Mouse (Mus musculus): ENCODE measurements at regions not wholly inside any gene's neighbourhood (a gene's known extent, or its start where the extent isn't known, plus 50 kb on each side); places are given as distances from the start of the nearest gene placed in this dataset.

DNA sequence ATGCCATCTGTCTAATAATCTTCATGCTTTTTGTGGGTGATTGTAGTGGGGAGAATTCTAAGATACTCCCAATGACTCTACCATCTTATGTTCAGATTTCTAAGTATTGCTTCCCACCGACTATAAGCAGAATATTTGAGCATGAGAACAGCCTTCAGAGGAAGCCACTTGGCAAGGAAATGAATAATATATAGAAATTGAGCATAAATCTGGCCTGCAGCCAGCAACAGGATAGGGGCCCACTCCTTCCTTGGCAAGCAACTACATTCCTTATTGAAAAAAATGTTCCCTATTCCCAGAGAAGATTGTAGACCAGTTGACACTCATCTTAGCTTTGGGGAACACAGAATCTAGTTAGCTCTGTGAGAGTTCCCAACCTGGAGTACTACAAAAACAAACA lies 591.5 kb upstream of the A1bg start:
- DNase-seq (ENCODE audit: low spot score in 2 of 2): no peak

DNA sequence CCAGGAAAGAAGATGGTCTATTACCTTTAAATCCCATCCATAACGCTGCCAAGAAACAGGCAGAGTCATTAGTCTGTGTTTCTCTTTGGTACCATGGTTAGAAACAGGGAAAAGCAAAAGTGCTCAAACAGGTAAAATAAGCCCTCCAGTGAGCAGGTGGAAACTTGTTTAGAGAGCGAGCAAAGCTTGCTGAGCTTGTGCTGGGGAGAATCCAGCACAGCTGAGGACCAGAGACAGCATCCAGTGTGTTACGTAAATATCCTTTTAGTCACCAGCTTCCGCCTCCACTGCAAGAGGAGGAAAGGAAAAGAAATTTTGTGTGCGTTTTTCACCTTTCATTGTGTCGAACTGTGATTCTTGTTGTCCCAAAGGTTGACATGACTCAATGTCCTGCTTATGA lies 586.0 kb upstream of the A1bg start:
- DNase-seq (ENCODE audit: low spot score in 2 of 2): no peak

DNA sequence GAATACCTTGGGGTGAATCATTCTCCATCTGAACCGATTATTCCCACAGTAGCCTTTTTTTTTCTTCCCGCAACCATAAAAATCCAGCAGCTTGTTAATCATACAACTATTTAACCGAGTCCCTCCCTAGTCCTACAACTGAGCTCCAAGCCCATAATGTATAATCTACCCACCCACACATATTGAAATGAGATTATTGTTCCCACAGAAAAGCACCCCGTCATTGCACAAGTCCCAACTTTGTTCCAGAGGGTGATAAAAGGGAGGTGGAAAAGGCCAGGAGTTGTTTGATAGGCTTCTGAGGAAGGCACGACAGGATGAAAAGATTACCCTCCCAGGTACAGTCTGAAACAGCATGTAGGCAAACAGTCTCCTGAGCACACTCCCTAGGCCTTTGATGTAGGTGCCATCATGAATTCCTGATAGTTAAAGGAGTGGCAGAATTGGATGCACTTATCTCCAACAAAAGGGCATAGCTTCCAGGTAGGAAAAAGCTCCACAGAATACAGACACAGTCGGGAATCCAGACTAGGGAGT lies 583.6 kb upstream of the A1bg start:
- DNase-seq (ENCODE audit: low spot score in 2 of 2): no peak

DNA sequence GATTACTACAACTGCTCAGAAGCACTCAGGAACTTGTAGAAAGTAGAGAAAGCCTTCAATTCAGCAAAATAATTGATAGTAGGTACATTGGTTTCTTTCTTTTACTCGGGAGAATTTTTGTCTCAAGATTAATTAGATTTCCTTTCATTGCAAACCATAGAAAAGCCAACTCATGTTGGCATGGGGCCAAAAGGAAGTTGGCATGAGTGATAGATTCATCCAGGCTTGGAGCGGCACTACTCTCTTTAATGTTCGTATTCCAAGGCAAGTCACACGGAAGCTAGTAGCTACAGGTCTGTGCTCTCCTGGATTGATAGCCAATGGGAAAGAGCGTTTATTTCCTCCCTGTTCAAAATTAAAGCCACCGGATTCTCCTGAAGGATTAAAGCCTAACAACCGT lies 580.6 kb upstream of the A1bg start:
- DNase-seq (ENCODE audit: low spot score in 2 of 2): no peak

DNA sequence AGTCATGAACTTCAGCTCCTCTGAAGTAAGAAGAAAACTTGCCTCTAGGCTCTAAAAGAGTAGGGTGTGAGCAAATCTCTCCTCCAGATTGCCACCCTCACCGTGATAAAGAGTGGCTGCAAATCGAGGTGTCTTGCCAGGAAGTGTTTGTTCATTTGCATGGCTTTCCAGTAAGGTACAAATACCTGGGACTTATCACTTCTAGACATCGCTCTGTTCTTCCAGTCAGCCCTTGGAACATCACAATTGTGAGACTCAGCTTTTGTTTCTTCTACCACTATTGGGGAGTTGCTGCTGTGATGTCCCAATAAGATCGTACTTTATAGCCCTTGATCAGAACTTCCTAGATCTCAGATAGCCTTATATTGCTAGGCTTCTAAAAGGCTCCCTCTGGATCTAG lies 566.9 kb upstream of the A1bg start:
- no peak for DNase-seq (ENCODE audit: low spot score in 2 of 2)

DNA sequence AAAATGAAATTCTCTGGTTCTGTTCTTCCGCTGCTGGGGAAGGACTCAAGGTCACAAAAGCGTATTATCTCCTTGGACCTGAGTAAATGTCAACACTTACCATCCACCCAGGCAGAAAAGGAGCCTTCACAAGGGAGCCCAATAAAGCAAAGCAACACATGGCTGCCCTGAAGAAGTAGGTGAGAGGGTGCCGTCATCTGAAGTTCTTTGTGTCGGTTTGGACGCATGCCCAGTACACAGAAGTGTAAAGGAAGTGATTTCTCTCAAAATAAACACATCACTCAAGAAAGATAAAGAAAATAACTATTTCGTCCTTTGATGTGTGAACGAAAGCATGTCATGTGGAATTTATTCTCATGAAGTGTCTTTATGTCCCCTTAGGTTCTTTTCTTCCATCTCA lies 559.0 kb upstream of the A1bg start:
- no peak for DNase-seq (ENCODE audit: low spot score in 2 of 2)

DNA sequence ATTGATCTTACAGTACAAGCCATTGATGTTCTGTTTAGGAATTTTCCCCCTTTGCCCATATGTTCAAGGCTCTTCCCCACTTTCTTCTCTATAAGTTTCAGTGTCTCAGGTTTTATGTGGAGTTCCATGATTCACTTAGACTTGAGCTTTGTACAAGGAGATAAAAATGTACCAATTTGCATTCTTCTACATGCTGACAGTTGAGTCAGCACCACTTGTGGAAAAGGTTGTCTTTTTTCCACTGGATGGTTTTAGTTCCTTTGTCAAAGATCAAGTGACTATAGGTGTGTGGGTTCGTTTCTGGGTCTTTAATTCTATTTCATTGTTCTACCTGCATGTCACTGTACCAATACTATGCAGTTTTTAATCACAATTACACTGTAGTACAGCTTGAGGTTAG lies 551.1 kb upstream of the A1bg start:
- no peak for DNase-seq (ENCODE audit: low spot score in 2 of 2)

DNA sequence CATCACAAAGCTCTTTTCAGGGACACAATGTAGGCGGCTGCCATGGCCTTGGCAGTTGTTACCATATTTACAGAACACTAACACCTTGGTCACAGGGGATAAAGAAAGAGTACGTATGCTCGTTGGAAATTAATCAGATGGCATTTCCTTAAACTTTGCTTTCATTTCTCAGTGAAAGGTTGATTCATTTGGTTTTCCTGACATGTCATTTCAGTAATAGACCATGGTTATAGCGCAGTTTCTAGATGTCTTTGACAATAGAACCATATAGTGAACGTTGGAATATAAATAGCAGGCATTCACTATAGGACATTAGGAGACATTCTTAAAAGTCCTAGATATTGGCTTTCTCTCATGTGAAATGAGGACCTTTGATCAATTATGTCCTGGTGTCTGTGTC lies 532.2 kb upstream of the A1bg start:
- DNase-seq (ENCODE audit: low spot score in 2 of 2): no peak

DNA sequence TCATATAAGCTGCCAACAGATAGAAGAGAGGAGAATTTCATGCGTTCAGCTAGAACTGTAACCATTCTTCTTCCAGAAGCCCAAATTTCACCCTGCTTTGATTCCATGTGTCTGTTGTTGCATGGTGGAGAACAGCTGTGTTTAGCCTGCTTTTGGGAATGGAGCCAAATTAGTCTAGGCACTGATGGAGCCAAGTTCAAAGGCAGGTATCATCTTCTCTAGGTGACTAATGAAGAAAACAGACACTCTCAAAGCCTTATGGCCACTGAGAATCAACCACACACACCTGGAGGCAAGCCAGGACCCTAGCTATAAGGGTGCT lies 531.5 kb upstream of the A1bg start:
- DNase-seq (ENCODE audit: low spot score in 2 of 2): no peak

DNA sequence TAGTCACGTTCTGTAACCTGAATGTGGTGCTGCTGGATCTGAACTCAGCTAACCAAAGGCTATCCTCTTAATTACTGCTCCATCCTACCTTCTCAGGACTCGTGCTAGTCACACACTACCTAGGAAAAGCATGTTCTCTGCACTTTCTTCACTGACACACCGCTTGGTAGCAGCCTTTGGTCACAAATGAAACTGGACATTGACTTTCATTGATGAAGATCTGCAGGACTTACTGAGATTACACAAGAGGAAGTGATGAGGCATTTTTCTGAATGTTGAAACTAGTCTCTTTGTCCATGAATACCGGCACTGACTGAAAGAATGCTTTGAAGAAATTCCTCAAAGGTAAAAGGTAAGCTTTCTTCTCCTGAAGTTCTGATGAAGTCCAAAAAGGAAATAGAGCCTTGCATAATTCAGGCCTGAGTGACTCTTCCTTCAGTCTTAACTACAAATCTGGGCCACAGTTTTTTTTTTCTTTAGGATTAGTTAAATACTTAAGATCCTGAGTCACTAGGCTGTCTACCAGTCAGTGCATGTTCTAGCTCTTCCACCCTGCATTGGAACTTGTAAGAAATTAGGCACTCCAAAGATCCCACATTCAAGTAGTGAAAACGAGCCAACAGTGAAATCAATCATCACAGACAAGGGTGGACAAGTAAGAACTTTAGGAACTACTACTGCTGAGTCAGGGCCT lies 531.0 kb upstream of the A1bg start:
- no peak for DNase-seq (ENCODE audit: low spot score in 2 of 2)

DNA sequence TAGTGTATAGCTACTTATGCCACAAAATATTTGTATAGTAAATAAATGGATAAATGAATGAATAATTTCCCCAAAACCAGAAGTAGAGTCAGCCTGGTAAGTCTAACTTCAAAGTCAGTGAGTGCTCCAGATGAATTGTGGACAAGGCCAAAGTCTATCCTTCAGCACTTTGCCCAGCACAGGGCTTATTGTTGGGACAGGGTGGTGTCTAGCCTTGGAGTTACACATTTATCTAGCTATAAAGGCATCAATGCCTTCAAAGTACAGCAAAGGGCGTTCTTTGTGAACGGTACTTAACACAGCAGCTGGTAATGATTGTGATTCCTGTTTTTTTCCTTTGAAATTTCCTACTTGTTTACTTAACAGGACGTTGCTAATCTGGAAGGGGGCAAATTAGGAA lies 527.4 kb upstream of the A1bg start:
- DNase-seq (ENCODE audit: low spot score in 2 of 2): no peak

DNA sequence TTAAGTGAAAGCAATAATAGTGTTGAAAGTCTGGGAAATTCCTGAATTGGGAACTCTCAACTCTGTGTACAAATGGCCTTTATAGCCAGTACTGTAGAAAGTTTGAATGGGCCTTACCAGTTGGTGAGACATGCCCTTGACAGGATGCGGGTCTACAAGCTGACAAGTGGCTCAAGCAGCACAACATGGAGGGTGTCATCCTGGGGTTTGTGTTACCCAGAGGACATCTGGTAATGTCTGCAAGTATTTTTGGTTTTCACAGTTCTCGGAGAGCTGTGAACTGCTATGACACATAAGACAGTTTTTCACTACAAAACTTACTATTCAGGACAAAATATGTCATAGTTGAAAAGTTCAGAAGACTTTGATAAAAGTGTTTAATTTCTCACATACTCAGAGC lies 525.7 kb upstream of the A1bg start:
- DNase-seq (ENCODE audit: low spot score in 2 of 2): no peak

DNA sequence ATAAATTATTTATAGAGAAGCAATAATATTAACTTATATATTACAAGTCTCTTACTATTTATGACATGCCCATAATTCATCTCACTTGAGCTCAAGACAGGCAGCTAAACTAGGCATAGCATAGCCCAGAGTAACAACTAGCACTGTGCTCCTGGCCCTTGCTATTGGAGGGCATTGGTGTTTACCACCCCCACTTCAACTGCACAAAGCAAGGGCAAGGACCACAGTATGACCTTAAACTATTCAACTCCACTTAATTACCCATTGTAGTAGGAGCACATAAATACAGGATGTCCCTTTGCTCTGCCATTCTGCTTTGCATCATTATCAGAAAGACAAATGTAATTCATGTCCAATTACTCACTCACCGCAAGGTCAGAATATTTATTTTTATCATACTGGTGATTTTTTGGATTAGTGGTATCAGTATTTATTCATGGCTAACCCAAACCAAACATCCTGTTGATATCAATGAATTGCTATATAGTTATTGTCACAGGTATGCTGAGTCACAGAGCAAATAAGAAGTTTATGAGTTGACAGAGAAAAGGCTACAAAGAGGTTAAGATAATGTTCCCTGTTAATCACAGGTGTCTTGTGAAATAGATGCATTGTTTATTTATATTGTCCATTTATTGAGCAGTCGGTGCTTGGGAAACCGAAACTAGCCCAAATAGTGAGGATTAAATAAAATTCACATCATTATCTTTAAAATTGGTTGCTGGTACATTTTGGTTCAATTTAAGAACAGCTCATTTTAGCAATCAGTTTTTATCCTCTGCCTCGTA lies 523.4 kb upstream of the A1bg start:
- no peak for DNase-seq (ENCODE audit: low spot score in 2 of 2)

DNA sequence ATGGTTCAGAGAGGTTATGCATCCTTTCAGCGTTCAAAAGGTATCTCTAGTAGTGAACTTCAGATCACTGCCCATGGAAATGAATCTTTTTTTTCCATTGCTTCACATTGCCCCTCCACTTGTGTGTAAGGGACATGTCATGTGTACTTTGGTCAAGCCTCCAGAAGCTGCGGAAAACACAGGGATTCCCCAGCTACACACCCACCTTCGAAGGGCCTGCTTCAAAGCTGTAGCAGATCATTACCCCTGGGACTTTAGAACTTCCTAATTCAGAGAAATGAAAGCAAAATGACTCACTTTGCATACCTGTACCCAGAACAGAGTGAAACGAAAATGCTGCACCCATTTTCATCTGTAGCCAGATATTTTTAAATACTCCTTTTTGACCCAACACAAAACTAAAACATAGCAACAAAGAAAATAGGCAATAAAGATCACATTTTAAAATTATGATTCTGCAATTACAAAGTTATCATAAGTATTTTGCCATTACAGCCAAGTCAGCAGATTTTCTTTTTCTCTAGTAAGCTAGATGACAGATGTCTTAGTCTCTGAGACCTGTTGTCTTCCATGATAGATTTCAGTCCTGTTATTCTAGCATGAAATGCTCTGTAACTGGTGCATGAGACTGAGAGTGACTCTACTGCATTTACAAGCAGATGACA lies 519.1 kb upstream of the A1bg start:
- no peak for DNase-seq (ENCODE audit: low spot score in 2 of 2)

DNA sequence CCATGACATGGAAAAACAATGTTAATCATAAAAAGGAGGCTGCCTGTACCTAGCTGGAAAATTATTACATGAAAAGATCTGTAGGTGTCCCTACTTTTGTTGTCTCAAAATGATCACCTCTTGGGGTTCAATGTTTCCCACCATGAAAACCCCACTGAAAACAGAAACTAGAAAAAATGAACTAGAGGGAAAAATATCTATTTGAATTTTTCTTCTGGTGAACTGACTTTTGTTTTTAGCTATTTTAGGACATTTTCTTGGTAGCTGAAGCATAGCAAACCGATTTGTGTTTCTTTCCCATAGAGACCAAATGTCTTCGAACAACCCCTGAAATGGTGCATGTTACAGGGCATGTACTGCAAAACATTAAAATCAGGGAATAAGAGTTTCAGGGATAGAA lies 518.2 kb upstream of the A1bg start:
- no peak for DNase-seq (ENCODE audit: low spot score in 2 of 2)

DNA sequence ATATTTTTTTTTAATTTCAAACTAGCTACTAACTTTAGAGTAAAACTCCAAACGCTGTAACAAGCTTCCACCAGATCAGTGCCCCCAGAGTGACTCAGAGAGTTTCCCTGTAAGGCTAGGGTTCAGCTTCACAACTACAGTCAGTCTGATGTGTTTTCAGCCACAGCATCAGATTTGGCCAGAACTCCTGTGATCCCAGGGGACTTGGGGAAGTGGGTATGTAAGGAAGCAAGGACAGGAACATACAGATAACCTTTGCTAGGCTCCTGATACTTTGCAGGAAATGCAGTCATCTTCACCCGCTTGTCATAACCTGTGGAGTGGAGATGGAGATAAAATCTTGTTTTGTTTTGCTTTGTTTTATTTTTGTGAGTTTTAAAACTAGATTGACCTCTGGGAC lies 517.5 kb upstream of the A1bg start:
- no peak for DNase-seq (ENCODE audit: low spot score in 2 of 2)

DNA sequence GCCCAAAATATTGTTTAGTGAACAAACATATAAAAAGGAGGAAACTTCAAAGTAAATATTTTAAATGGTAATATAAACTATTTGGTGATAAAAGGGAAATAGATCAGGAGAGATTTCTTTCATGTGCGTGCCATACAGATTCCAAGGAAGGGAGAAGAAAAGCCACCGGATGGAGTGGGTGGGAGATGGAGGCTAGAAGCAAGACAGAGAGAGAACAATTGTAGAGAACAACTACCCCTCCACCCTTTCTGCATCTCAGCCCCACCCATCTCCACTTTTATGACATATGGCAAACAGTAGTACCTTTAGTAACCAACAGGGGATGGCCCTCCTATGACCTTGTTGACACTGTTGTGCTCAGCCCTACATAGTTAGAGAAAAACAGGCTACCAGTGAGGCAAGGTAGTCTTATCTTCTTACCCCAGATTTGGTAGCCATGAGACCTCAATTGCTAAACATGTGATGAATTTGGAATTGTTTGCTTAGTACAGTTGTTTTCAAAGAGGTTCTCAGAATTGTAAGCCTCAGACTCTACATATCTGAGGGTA lies 516.9 kb upstream of the A1bg start:
- no peak for DNase-seq (ENCODE audit: low spot score in 2 of 2)

DNA sequence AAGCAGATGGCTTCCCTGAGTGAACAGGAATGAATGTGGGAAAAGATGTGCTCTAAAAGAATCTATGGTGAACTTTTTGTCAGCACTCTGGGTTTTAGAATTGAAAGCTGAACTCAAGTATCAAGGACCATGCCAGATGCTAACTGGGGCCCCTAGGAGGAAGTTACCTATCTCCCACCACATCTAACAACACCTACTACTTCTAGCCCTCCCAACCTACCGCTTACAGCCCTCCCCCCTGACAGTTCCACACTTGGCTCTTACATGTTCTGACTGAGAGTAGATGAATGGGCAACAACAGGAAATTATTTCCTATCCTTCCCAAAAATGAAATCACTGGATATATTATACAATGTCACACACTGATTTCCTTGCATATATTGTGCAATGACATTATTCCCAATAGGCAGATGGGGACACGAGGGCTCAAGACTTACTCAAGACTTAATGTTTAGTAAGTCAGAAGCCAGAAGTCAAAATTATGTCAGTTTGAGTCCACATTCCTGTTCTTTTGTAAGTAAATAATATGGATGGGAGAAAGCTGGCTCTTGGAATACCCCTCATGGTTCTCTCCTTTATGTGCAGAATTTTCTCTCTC lies 506.1 kb upstream of the A1bg start:
- no peak for DNase-seq (ENCODE audit: low spot score in 2 of 2)

DNA sequence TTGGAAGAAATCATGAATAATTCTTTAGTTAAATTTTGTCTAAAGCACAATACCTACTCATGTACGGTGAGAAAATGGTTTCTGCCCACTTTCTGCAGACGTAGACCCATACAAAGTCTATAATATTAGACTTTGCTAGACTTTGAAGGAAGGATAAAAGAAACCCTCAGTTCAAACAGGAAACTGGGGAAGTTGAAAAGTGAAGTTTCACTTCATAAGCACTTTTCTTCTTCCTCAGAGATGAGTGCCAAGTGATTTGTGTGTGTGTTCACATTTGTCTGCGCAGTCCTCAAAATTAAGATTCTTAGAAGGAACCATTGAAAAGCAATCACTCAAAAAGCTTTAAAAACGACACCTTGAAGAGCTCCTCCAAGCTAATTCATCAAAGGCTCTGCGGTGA lies 500.2 kb upstream of the A1bg start:
- no peak for DNase-seq (ENCODE audit: low spot score in 2 of 2)

DNA sequence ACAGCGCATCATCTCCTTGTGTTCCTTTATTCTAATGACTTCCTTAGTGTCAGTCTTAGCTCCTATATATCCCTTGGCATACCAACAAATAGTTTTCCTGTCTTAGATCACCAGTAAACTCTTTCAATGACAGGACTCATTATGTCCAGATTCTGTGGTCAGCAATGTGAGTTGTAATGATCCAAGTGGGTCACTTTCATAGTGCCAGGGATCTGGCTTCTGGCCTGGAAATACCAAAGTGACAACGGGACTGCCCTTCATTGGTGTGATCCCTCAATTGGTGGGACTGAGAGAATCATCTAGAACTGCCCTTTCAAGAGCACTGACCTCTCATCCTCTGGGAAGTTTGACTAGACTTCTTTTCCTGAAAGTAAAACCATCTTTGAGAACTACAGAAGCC lies 494.7 kb upstream of the A1bg start:
- no peak for DNase-seq (ENCODE audit: low spot score in 2 of 2)

DNA sequence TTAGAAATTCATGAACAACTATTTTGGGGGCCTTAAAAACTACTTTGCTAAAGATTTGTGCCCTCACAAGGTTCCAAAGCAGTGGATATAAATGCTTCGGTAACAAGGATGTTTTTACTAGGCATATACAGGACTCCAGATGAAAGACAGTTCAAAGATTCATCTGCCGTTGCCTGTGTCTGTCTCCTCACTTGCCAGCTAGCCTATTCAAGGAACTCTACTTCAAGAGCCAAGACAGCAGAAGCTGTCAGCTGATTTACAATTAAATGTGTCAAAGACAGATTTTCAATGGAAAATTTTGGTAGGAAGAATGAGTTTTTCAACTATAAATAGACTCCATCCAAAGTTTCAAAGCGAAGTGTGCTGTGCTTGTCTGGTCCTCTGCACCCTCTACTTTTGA lies 494.0 kb upstream of the A1bg start:
- no peak for DNase-seq (ENCODE audit: low spot score in 2 of 2)

DNA sequence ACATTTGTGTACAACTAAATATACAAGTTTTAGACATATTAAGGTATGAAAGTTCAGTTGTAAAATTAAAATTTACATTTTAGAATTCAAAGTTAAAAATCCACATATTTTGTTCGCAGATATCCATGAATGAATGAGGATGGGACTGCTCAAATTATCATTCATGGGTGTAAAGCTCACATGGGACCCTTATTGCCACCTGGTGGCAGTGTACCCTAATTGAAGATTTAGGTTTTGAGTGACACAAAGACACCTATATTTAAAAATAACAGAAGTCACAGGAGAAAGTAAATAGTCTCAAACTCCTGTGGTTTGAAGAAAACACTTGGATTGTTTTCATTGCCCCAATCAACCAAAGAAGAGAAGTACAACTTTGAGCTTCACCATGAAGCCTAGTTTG lies 492.8 kb upstream of the A1bg start:
- DNase-seq (ENCODE audit: low spot score in 2 of 2): no peak
